Mouse (Mus musculus) heart, embryonic 11.5 days (tissue): Measurements from ENCODE around the gene Rps27. TPM values are rescaled to one million over a fixed set of nuclear protein-coding genes. Genes with fewer than 3 reads are reported as not detected.

Experiments
- ATAC-seq: fragments of 200-750 bp; cut with Nextera tagmentation; replicated peaks from 2 replicates; pipeline ENCODE4 v1.8.0; 2017; ENCODE audit warnings: moderate library complexity; ENCODE audit not compliant: insufficient number of reproducible peaks, low FRiP score, low TSS enrichment
- H3K27ac ChIP-seq: fragments of 300-500 bp; sonication (generic); 2 replicates; pipeline ENCODE4 v1.5.1; 2014; ENCODE audit warnings: mild to moderate bottlenecking, low read depth, low read length
- H3K27me3 ChIP-seq: fragments of 300-500 bp; sonication (generic); 2 replicates; pipeline ENCODE4 v1.6.1; 2014; ENCODE audit warnings: mild to moderate bottlenecking, low read length, mixed read lengths; ENCODE audit not compliant: control insufficient read depth, insufficient read depth
- H3K36me3 ChIP-seq: fragments of 300-500 bp; sonication (generic); 2 replicates; pipeline ENCODE4 v1.6.1; 2014; ENCODE audit warnings: mild to moderate bottlenecking, low read length, moderate library complexity, mixed read lengths; ENCODE audit not compliant: control insufficient read depth, insufficient read depth
- H3K4me1 ChIP-seq: fragments of 300-500 bp; sonication (generic); 2 replicates; pipeline ENCODE4 v1.6.1; 2014; ENCODE audit warnings: low read length; ENCODE audit not compliant: control insufficient read depth, insufficient read depth
- H3K4me2 ChIP-seq: fragments of 300-500 bp; sonication (generic); 2 replicates; pipeline ENCODE4 v1.6.1; 2014; ENCODE audit warnings: mild to moderate bottlenecking, moderate library complexity
- H3K4me3 ChIP-seq: fragments of 300-500 bp; sonication (generic); 2 replicates; pipeline ENCODE4 v1.5.1; 2014; ENCODE audit warnings: low read depth, low read length
- H3K9ac ChIP-seq: fragments of 300-500 bp; sonication (generic); 2 replicates; pipeline ENCODE4 v1.6.1; 2014; ENCODE audit warnings: mild to moderate bottlenecking, low read depth, low read length, moderate library complexity
- H3K9me3 ChIP-seq: fragments of 300-500 bp; sonication (generic); replicated peaks from 2 replicates; pipeline ENCODE4 v1.6.1; 2016; ENCODE audit warnings: low read length; ENCODE audit not compliant: control insufficient read depth
- WGBS: fragments of 180-500 bp; shearing (Covaris S2); extraction: QIAGEN DNeasy Blood & Tissue Kit; methylation state at CpG from one replicate; pipeline ENCODE4 v1.1.7; 2014; ENCODE audit not compliant: insufficient replicate concordance; 5-methylcytosine and 5-hydroxymethylcytosine counted together
- polyA plus RNA-seq: library from polyadenylated mRNA; unstranded; fragments of >200 nt; fragmentation: Nextera tagmentation; extraction: Ambion mirVana; gene quantifications from 2 replicates; pipeline ENCODE4 v1.2.1, GENCODE M21; 2014

Gene Rps27
- polyA plus RNA-seq, 1 experiment from 2014 or later: 1,016 TPM

DNA sequence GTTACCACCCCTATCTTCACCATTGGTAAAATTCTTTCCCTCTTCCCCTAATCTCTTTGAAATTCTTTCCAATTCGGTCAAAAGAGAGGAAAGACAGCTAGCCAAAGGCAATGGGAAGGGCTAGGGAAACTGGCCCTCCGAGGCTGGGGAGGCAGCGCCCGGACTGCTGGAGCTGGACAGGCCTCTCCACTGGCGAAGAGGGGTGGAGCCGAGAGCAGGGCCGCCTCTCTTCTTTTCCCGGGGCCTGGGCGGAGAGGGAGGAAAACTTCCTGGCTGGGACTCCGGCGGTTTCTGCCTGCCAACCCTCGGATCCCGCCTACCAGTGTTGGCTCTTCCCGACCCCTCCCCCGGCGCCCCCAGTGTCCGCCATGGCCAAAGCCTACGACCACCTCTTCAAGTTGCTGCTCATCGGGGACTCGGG is 7.1 kb upstream of the Rps27 start:
- peak overlapping the region; percentile 77 for H3K27ac ChIP-seq
- peaks cover 12% of the 10 kb centered on the region; the same call in 1 of the 2 replicates for H3K36me3 ChIP-seq
- no peaks in the 10 kb centered on the region for H3K9me3 ChIP-seq
- 1% methylated on average over 19 of the region's 20 CpGs for WGBS
- H3K4me1 ChIP-seq: peaks cover 18% of the 10 kb centered on the region
- peak overlapping the region; percentile 84 for H3K4me2 ChIP-seq
- H3K9ac ChIP-seq: peak overlapping the region; percentile 73
- no peaks in the 10 kb centered on the region for H3K27me3 ChIP-seq
- peak; percentile 72 for ATAC-seq
- peak overlapping the region; percentile 56 for H3K4me3 ChIP-seq

DNA sequence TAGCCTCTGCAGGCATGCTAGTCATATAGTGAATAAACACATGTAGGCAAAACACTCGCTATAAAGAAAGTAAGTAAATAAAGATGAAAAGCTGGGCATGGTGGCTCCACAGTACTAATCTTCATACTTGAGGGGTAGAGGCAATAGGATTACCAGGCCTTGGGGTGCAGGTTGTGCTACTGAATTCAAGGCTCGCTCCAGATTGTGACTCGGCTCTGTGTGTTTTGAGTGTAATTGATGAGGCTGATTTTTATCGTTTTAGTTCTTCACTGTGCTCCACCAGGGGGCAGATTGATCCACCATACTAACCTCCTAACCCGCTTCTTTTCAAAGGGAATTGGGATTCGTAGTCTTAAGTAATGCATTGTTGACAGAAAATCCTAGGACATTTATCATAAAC is 6.6 kb upstream of the Rps27 start:
- H3K27me3 ChIP-seq: no peaks in the 10 kb centered on the region
- H3K9me3 ChIP-seq: no peaks in the 10 kb centered on the region
- peak overlapping the region; percentile 73 for H3K9ac ChIP-seq
- H3K36me3 ChIP-seq: peaks cover 9% of the 10 kb centered on the region; the same call in 1 of the 2 replicates
- WGBS: 14% methylated on average over 6 of the region's 6 CpGs
- ATAC-seq: no peak
- H3K4me3 ChIP-seq: peak overlapping the region; percentile 56
- peak overlapping the region; percentile 84 for H3K4me2 ChIP-seq
- peak overlapping the region; percentile 77 for H3K27ac ChIP-seq
- peaks cover 18% of the 10 kb centered on the region for H3K4me1 ChIP-seq

DNA sequence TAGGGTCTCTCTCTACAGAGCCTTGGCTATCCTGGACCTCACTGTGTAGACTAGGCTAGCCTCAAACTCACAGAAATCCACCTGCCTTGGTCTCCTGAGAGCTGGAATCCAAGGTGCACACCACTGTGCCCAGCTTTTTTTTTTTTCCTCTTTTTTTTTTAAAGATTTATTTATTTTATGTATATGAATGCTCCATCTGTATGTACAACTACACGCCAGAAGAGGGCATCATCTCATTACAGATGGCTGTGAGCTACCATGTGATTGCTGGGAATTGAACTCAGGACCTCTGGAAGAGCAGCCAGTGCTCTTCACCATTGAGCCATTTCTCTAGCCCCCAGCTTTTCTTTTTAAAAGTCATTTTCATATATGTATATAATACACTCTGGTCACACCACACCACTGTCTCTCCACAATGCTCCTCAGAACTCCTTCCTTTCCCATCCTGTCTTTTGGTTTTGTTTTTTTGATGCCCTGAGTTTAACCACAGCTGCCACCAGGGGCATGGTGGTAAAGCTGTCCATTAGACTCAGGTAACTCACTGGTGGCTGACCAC is 2.5 kb upstream of the Rps27 start:
- no peak overlapping the region for H3K4me3 ChIP-seq
- no peak overlapping the region for H3K4me2 ChIP-seq
- WGBS: 23% methylated on average over 1 of the region's 1 CpGs
- H3K27me3 ChIP-seq: no peaks in the 10 kb centered on the region
- no peaks in the 10 kb centered on the region for H3K9me3 ChIP-seq
- ATAC-seq: no peak
- H3K4me1 ChIP-seq: peaks cover 14% of the 10 kb centered on the region
- no peak overlapping the region for H3K9ac ChIP-seq
- peaks cover 5% of the 10 kb centered on the region; the same call in 1 of the 2 replicates for H3K36me3 ChIP-seq
- no peak overlapping the region for H3K27ac ChIP-seq

DNA sequence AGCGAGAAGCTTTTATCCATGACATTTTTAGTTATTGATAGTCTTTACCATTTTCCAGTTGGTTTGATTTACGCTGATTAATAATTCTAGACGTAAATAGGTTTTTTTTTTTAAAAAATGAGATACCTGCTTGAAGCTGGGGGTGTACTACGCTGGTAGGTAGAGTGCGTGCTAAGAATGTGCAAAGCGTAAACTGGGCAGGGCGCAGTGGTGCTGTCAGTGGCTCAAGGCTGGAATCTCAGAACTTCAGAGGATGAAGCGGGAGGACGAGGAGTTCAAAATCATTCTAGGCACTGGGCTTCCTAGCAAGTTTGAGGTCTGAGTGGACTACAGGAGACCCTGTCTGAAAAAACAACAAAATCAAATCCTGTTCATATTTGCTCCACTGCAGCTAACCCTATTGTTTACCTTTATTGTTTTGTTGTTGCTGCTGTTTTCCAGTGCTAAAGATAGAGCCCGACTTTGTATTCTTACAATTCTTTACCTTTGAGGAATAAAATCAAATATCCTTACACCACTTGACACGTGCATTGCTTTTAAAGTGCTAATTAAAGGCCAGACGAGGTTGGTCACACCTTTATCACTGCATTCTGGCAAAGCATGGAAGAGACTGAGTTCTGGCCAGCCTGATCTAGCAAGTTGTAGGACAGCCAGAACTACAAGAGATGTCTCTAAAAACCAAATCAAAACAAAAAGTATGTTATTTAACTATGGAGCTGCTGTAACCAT is 669 bp upstream of the Rps27 start:
- H3K9ac ChIP-seq: peak overlapping the region; percentile 93
- peaks cover 11% of the 10 kb centered on the region for H3K36me3 ChIP-seq
- H3K4me2 ChIP-seq: peak overlapping the region; percentile 88
- no peaks in the 10 kb centered on the region for H3K9me3 ChIP-seq
- no peaks in the 10 kb centered on the region for H3K27me3 ChIP-seq
- H3K27ac ChIP-seq: peak overlapping the region; percentile 46; the same call in 1 of the 2 replicates
- ATAC-seq: no peak
- peak overlapping the region; percentile 88 for H3K4me3 ChIP-seq
- peaks cover 12% of the 10 kb centered on the region for H3K4me1 ChIP-seq
- WGBS: 10% methylated on average over 12 of the region's 12 CpGs

DNA sequence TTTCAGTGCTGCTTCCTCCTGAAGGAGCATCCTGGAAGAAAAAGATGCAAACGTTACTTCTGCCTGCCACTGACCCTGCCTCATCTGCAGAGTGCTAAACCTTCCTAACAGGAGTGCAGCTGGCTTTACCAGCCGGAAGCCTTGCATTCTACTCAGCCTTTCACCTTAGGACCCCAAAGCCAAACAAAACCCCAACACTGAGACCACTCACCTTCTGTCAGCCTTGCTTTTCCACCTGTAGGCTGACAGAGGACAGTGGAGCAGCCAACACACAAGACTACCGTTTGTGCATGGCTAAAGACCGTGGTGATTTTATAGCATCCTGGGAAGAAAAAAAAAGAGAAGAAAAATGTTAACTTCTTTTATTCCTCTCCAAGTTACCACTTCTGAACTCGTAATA is 728 bp downstream of the Rps27 start:
- H3K27me3 ChIP-seq: no peaks in the 10 kb centered on the region
- H3K9ac ChIP-seq: peak overlapping the region; percentile 93
- peaks cover 18% of the 10 kb centered on the region for H3K36me3 ChIP-seq
- H3K27ac ChIP-seq: peak overlapping the region; percentile 93; the same call in 1 of the 2 replicates
- peak overlapping the region; percentile 88 for H3K4me2 ChIP-seq
- no peaks in the 10 kb centered on the region for H3K9me3 ChIP-seq
- WGBS: 14% methylated on average over 5 of the region's 5 CpGs
- no peak for ATAC-seq
- peak overlapping the region; percentile 88 for H3K4me3 ChIP-seq
- peaks cover 12% of the 10 kb centered on the region for H3K4me1 ChIP-seq

DNA sequence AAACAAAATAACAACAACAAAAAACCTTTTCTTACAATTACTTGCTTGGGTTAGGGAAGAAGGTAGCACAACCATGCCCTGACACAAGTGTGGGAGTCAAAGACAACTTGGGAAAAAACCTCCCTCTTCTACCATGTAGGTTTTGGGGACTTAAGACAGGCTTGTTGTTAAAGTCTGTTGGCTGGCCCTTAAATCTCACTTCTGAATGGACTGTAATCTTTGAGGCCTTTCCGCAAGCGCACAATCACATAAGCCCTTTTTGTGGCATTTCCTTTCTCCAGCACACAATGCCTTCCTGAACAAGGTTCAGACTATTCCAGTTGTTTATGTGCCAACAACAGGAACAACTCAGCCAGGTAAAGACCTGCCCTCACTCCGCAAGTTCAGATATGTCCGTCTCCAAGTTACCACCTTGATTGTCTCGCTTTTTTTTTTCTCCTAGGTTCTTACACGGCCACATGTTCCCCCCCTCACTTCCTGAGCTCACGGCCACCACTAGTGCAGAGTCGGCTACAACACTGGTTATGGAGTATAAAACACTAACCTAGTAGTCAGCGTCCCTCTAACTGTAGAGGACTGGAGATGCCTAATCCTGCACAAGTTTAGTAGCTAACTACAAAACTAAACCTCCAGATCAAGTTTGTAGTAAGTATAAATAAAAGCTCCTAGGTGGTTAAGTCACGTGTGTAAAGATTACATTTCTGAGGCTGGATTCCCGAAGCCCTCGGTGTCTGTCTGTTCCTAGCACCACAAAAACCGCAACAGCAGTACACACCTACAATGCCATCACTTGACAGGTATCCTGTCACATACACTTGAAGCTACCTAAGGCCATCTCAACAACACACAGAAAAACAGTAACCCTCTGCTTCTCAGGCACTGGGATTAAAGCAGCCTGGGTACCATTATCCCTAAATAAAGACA is 1.7 kb downstream of the Rps27 start:
- Histone ChIP-seq H3K9ac (peak overlapping the region; percentile 49), H3K27ac (peak overlapping the region; percentile 31; the same call in 1 of the 2 replicates)

DNA sequence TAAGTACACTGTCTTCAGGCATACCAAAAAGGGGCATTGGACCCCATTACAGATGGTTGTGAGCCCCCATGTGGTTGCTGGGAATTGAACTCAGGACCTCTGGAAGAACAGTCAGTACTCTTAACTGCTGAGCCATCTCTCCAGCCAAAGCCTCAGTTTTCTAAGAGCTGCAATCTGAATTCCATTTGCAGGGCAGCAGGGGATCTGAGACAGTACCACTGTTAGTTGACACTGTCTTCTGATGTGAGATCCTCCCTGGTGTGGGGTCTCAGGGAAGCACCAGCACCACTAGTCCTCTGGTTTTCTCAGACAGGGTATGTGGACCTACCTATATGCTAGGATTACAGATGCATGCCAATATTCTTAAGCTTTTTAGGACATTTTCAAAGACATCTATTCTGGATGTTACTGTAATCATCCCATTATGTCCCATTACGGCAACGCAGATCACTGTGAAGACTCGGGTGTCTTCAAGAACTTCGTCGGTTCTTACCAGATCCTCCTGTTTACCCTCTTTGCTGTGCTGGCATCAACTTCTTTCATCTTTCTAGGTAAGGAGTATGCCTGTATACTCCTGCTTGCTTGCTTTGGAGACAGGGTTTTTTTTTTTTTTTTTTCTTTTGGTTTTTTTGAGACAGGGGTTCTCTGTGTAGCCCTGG is 3.4 kb downstream of the Rps27 start:
- 93% methylated on average over 5 of the region's 5 CpGs for WGBS
- Histone ChIP-seq H3K4me3 (no peak overlapping the region), H3K27me3 (no peaks in the 10 kb centered on the region), H3K4me2 (no peak overlapping the region), H3K9ac (no peak overlapping the region), H3K36me3 (peaks cover 18% of the 10 kb centered on the region), H3K4me1 (peaks cover 12% of the 10 kb centered on the region), H3K9me3 (no peaks in the 10 kb centered on the region), H3K27ac (no peak overlapping the region)
- ATAC-seq: no peak

More for the DNA sequence above, 1.7 kb downstream of the Rps27 start:
- no peaks in the 10 kb centered on the region for H3K9me3 ChIP-seq
- peak overlapping the region; percentile 88; the same call in 1 of the 2 replicates for H3K4me3 ChIP-seq
- peak overlapping the region; percentile 88 for H3K4me2 ChIP-seq
- H3K4me1 ChIP-seq: peaks cover 12% of the 10 kb centered on the region
- peaks cover 18% of the 10 kb centered on the region for H3K36me3 ChIP-seq
- H3K27me3 ChIP-seq: no peaks in the 10 kb centered on the region
- no peak for ATAC-seq
- 69% methylated on average over 13 of the region's 13 CpGs for whole genome bisulfite sequencing

DNA sequence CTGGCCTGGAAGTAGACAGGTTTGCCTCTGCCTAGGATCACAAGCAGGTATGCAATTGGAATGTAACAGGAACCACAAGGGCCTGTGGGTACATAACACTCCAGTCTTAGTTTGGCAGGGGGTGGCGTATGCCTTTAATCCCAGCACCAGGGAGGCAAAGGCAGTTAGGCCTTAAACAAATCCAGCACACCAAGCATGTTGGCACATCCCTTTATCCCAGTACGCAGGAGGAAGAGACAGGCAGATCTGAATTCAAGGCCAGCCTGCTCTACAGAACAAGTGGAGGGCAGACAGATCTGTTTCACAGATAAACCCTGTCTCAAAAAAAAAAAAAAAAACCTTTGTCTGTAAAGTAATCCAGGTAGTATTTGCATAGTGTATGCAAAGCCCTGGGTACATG is 4.8 kb downstream of the Rps27 start:
- Histone ChIP-seq H3K27me3 (no peaks in the 10 kb centered on the region), H3K4me2 (no peak overlapping the region), H3K4me1 (peaks cover 12% of the 10 kb centered on the region), H3K9ac (no peak overlapping the region), H3K36me3 (peaks cover 18% of the 10 kb centered on the region), H3K27ac (no peak overlapping the region), H3K4me3 (no peak overlapping the region), H3K9me3 (no peaks in the 10 kb centered on the region)
- ATAC-seq: no peak
- WGBS: 85% methylated on average over 2 of the region's 2 CpGs
